Mouse (Mus musculus): Measurements from ENCODE around the gene Sgf29.

DNA sequence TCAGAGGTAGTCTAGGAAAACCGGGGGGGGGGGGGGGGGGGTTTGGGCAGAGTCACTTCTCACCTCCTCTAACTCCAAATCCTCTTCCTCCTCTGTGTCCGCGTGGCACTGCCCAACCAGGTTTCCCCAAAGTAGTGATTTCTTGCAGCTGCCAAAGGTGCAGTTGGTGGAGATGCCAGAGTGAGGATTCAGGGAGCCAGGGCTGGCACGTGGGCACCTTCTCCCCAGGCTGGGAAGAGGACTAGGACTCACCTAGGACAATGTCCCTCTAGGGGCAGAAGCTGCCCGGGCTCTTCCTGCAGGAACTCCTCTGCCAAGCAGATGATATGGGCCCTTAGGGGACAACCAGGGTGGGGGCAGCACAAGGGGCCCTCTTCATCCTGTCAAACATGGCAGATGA, 42.6 kb downstream of the Sgf29 start:
- no peak for TF ChIP-seq POLR2A (IDR thresholded peaks at IDR 0.05; ENCODE audit: insufficient read length, low read depth)
- TF ChIP-seq POLR2AphosphoS2 (IDR thresholded peaks at IDR 0.05; ENCODE audit: insufficient read length, low read depth), result no peak
- TF ChIP-seq MYOD1 (IDR thresholded peaks at IDR 0.05; ENCODE audit: control insufficient read depth in 1 of 3, insufficient read length in 2 of 3, low read depth in 2 of 3), result no peak
- no peak for TF ChIP-seq E2F4 (IDR thresholded peaks at IDR 0.05; ENCODE audit: insufficient read depth)
- TF ChIP-seq MAX (IDR thresholded peaks at IDR 0.05; ENCODE audit: low read depth), result no peak
- TF ChIP-seq SRF (IDR thresholded peaks at IDR 0.05; ENCODE audit: control insufficient read depth, insufficient read length, low read depth), result no peak
- no peak for TF ChIP-seq USF1 (IDR thresholded peaks at IDR 0.05; ENCODE audit: low read depth)
